Mouse (Mus musculus) thymus, adult 2 months (tissue): ENCODE measurements around the gene Stk38l.

ENCODE experiments used
- CTCF ChIP-seq: fragments of 200-500 bp; IDR thresholded peaks from 2 replicates; pipeline ENCODE4 v1.5.1; 2012; ENCODE audit warnings: mild to moderate bottlenecking, control low read depth, low read length, moderate library complexity, borderline replicate concordance; ENCODE audit not compliant: control insufficient read depth, poor library complexity, insufficient read depth; ENCODE audit errors: extremely low read depth
- POLR2A ChIP-seq: fragments of 200-500 bp; IDR thresholded peaks from 2 replicates; pipeline ENCODE4 v1.6.1; 2012; ENCODE audit warnings: mild to moderate bottlenecking, low read length, control low read depth, moderate library complexity; ENCODE audit not compliant: control insufficient read depth, poor library complexity, insufficient read depth; ENCODE audit errors: extremely low read depth

DNA sequence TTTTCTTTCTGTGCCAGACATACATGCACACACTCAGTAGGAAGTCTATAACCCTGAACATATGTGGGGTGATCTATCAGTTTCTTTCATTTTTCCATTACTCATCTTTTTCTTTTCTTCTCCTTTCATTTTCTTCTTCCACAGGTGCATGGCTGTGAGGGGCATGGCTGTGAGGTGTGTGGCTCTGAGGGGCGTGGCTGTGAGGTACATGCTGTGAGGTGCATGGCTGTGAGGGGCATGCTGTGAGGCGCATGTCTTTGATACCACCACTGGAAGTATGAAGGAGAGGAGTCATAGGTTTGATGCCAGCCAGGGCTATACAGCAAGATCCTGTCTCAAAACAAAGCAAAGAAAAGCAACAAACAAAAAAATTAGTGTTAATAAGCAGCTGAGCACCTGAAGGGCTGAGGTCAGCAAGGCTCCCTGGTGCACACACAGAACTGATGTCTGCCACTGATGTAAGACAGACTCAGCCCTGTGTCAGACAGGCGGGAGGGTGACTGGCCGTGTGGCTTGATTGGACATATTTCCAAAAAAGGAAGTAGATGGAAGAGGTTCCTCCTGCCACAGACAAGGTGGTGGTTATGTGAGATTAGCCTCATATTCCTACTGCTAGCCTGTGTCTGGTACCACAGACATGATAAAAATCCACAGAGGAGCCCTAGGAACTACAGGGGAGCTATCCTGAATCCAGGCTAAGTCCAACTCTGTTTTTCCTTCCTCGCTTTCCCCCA is 38.2 kb upstream of the Stk38l start:
- TF ChIP-seq CTCF: no peak
- no peak for TF ChIP-seq POLR2A
